Mouse (Mus musculus) v-Abl transformed pro-B cells (cell line): ENCODE data around the gene Copb2.

Source experiments
- in situ Hi-C, 2 experiments: fragments of 400-800 bp; cut with MboI; formaldehyde crosslinking; loops; one replicate each; pipeline ENCODE4 v1.15.1; 2025; ENCODE audit not compliant: unreplicated experiment in 2 of 2

Copb2 gene

GRCm38 (mm10) chr9:98628480-98628879 is 65.0 kb downstream of the Copb2 start:
- in situ Hi-C loops, result loop anchor here (10.0 to 25.0 kb wide), 3 partner anchors 436 to 766 kb away; no protein-coding TSS in a partner anchor

GRCm38 (mm10) chr9:98633287-98634162 is 70.0 kb downstream of the Copb2 start:
- in situ Hi-C loops, result loop anchor here (10.0 to 25.0 kb wide), 2 partner anchors 731 to 771 kb away; no protein-coding TSS in a partner anchor
